Mouse (Mus musculus) neural tube, embryonic 11.5 days (tissue): ENCODE measurements around the gene H2afv. TPM values are rescaled to one million over a fixed set of nuclear protein-coding genes. Genes with fewer than 3 reads are reported as not detected.
A peak's percentile ranks its signal among the peaks of the same experiment; 100 is the strongest.

ENCODE experiments used
- ATAC-seq: fragments of 200-750 bp; cut with Nextera tagmentation; 2 replicates; pipeline ENCODE4 v1.8.0; 2017; ENCODE audit warnings: moderate number of reproducible peaks, mild to moderate bottlenecking, moderate TSS enrichment, moderate library complexity; ENCODE audit not compliant: insufficient read depth, low FRiP score, low TSS enrichment
- DNase-seq: peaks from one replicate; pipeline ENCODE4 v3.0.0-alpha.2; 2015; ENCODE audit warnings: low spot score
- H3K27ac ChIP-seq: fragments of 300-500 bp; sonication (generic); 2 replicates; pipeline ENCODE4 v1.5.1; 2014; ENCODE audit warnings: low read depth, mild to moderate bottlenecking, low read length
- H3K27me3 ChIP-seq: fragments of 300-500 bp; sonication (generic); 2 replicates; pipeline ENCODE4 v1.6.1; 2014; ENCODE audit warnings: mild to moderate bottlenecking, low read length, mixed read lengths; ENCODE audit not compliant: control insufficient read depth, insufficient read depth
- H3K36me3 ChIP-seq: fragments of 300-500 bp; sonication (generic); 2 replicates; pipeline ENCODE4 v1.6.1; 2014; ENCODE audit warnings: mild to moderate bottlenecking, low read length, moderate library complexity, mixed read lengths; ENCODE audit not compliant: control insufficient read depth, insufficient read depth
- H3K4me1 ChIP-seq: fragments of 300-500 bp; sonication (generic); 2 replicates; pipeline ENCODE4 v1.6.1; 2014; ENCODE audit warnings: low read length, mixed read lengths; ENCODE audit not compliant: control insufficient read depth, insufficient read depth
- H3K4me2 ChIP-seq: fragments of 300-500 bp; sonication (generic); 2 replicates; pipeline ENCODE4 v1.6.1; 2014; ENCODE audit warnings: low read depth, mild to moderate bottlenecking, moderate library complexity
- H3K4me3 ChIP-seq: fragments of 300-500 bp; sonication (generic); 2 replicates; pipeline ENCODE4 v1.5.1; 2014; ENCODE audit warnings: low read depth, low read length
- H3K9ac ChIP-seq: fragments of 300-500 bp; sonication (generic); 2 replicates; pipeline ENCODE4 v1.6.1; 2014; ENCODE audit warnings: mild to moderate bottlenecking, low read length
- H3K9me3 ChIP-seq: fragments of 300-500 bp; sonication (generic); 2 replicates; pipeline ENCODE4 v1.6.1; 2016; ENCODE audit warnings: low read length; ENCODE audit not compliant: control insufficient read depth
- WGBS: fragments of 180-500 bp; shearing (Covaris S2); extraction: QIAGEN DNeasy Blood & Tissue Kit; methylation state at CpG from one replicate; pipeline ENCODE4 v1.1.7; 2014; 5-methylcytosine and 5-hydroxymethylcytosine counted together
- polyA plus RNA-seq: library from polyadenylated mRNA; unstranded; fragments of >200 nt; fragmentation: Nextera tagmentation; extraction: Ambion mirVana; gene quantifications from 2 replicates; pipeline ENCODE4 v1.2.1, GENCODE M21; 2014

Gene H2afv
- polyA plus RNA-seq = 762 and 797 TPM in 2 replicates

DNA sequence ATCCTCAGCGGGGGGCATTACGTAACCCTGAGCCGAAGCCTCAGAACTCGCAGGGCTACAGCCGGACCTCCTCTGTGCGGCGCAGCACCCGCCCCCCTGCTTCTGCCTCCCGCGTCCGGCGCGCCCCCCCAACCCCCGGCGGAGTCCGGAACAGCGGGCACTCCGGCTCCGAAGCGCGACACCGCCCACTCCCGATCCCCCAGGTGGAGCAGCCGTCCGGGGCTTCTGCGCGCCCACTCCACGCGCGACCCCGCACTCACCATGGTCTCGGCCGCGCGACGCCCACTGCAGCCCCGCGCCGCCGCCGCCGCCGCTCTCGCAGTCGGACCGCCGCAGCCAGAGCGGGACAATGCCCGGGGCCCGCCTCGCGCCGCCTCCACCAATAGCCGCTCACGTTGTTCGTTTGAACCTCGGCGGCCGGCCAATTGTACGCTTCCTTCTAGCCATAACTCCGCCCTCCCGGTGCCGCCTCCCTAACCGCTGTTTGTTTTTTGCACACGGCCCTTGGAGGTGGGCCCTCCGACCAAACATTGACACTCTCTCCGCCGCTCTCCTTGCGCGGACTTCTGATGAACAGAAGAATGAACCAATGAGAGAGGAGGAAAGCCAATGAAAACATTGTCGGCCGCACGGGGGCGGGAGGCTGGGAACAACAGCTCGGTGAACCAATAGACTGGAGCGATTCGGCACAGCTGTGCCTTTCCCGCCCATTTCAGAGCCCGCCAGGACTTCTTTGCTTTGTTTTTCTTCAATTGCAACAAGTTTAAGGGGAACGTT is at the start of gene H2afv:
TSS of gene H2afv (minus strand) at position 367 of the 777 bp plus-strand sequence.
- H3K27ac ChIP-seq = peak within 1 kb of the TSS; percentile 88
- peak within 1 kb of the TSS; percentile 74 for H3K4me2 ChIP-seq
- peak within 1 kb of the TSS; percentile 75 for H3K4me3 ChIP-seq
- H3K27me3 ChIP-seq = no peaks in the 10 kb centered on the region
- H3K36me3 ChIP-seq = no peaks in the 10 kb centered on the region
- peak within 1 kb of the TSS; percentile 88 for H3K9ac ChIP-seq
- under 1% methylated on average over 80 of the region's 80 CpGs for WGBS
- H3K4me1 ChIP-seq = 0 out of 2 replicates have a peak, but pooled peaks cover 3% of the 10 kb centered on the region
- H3K9me3 ChIP-seq = no peaks in the 10 kb centered on the region
- ATAC-seq (peak; percentile 98), DNase-seq (peak; percentile 99)

DNA sequence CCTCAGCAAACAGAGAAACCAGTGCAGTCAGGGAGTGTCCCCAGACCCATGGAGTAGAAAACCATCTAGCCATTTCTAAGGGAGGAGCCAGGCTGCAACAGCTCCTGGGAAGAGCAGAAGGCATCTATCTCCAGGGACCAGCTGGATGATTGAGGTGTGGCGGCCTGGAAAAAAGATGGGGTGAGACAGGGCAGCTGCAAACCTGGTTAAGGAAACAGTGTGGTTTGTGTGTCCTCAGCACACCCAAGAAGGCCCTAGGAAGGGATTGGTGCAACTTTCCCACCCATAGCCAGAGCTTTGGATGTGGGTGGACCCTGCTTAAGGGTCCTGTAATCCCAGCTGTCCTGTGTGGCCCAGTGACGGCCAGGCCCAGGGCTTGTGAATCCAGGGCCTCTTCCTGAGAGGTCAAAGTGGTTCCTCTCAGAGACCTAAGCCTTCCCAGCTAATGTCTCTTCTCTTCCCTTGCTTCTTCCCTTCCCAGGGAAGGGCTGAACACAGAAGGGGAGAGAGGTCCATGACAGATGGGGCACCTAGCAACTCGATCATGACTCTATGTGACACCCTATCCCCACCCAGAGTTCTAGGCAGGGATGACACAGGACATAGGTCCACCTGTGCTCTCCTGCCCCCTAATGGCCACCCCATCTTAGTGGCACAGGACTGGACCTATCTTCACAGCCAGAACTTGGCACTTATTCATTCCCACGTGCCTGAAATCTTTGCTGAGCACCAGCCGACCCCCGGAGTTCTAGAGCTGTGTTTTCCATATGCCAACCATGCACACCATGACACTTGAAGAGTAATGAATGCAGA is 45.7 kb upstream of the H2afv start:
- 58% methylated on average over 6 of the region's 6 CpGs for WGBS
- Histone ChIP-seq H3K9ac (no peak overlapping the region), H3K36me3 (no peaks in the 10 kb centered on the region), H3K4me1 (no peaks in the 10 kb centered on the region), H3K4me3 (no peak overlapping the region), H3K27me3 (no peaks in the 10 kb centered on the region), H3K4me2 (no peak overlapping the region), H3K9me3 (no peaks in the 10 kb centered on the region), H3K27ac (no peak overlapping the region)
- ATAC-seq (no peak), DNase-seq (no peak)

DNA sequence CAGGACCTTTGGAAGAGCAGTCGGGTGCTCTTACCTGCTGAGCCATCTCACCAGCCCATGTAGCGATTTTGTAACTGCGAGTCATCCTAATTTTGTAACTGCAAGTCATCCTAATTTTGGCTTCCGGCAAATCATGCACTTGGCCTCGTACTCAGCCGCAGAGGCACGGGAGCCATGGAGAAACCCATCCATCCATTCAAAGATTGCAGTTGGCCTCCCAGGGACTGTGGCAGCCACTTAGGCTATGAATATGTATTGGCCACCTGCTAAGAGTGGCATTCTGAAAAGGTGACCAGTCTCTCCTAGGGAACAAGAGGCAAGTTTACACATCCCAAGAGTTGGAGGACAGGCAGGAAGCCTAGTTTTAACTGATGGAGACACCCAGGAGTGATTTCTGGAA is 45.0 kb upstream of the H2afv start:
- Histone ChIP-seq H3K27ac (no peak overlapping the region), H3K4me3 (no peak overlapping the region), H3K36me3 (no peaks in the 10 kb centered on the region), H3K27me3 (no peaks in the 10 kb centered on the region), H3K9ac (no peak overlapping the region), H3K4me2 (no peak overlapping the region), H3K9me3 (no peaks in the 10 kb centered on the region), H3K4me1 (no peaks in the 10 kb centered on the region)
- WGBS = 77% methylated on average over 7 of the region's 7 CpGs
- ATAC-seq (no peak), DNase-seq (no peak)

DNA sequence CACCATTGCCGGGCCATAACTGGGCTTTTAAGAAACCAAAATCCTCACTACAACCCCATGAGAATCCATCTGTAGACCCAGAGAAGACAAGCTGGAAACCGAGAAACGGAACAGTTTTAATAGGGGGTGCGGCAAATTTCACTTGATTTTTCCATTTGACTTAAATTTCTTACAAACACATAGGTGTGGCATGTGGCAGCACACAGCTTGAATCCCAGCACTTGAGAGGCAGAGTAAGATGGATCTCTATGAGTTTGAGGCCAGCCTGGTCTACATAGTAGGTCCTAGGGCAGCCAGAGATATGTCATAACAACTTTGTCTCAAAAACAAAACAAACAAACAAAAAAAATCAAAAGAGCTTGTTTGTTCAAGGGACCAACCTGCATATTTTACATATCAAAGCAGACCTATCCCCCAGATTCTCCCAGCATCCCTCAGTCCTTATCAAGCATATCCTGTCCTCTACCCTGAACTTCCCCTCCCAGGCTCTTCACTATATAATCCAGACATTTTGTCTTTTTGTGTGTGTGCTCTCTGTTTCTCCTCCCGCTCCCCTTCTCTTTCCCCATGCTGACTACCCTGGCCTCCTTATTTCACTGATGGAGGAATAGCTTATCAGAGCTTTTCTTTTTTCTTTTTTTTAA is 43.9 kb upstream of the H2afv start:
- WGBS = 95% methylated on average over 5 of the region's 5 CpGs
- no peak overlapping the region for H3K27ac ChIP-seq
- no peak overlapping the region for H3K4me3 ChIP-seq
- H3K9me3 ChIP-seq = no peaks in the 10 kb centered on the region
- H3K9ac ChIP-seq = no peak overlapping the region
- H3K4me1 ChIP-seq = no peaks in the 10 kb centered on the region
- DNase-seq (no peak), ATAC-seq (no peak)
- H3K27me3 ChIP-seq = no peaks in the 10 kb centered on the region
- no peak overlapping the region for H3K4me2 ChIP-seq
- H3K36me3 ChIP-seq = no peaks in the 10 kb centered on the region

DNA sequence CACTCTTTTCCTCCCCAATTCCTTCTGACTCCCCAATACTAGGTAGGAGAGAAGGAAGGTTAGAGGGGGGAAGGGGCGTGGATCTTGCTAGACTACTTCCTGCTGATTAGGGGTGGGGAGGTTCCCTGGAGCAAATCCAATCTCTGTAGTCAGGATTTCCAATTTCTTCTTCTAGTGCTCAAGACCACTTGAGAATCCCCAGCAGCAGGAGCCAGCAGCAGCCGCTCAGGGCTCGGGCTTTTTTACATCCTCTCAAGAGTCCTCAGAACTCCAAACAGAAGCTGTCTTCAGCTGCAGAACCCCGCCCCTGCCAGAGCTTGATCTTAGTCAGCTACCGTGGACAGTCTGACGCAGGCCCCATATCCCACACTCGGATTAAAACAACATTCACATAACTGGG is 43.3 kb upstream of the H2afv start:
- ATAC-seq = no peak
- H3K4me2 ChIP-seq = no peak overlapping the region
- no peaks in the 10 kb centered on the region for H3K36me3 ChIP-seq
- no peaks in the 10 kb centered on the region for H3K4me1 ChIP-seq
- H3K9me3 ChIP-seq = no peaks in the 10 kb centered on the region
- no peak overlapping the region for H3K9ac ChIP-seq
- no peak overlapping the region for H3K27ac ChIP-seq
- no peak for DNase-seq
- H3K4me3 ChIP-seq = no peak overlapping the region
- H3K27me3 ChIP-seq = no peaks in the 10 kb centered on the region
- 68% methylated on average over 7 of the region's 7 CpGs for WGBS

DNA sequence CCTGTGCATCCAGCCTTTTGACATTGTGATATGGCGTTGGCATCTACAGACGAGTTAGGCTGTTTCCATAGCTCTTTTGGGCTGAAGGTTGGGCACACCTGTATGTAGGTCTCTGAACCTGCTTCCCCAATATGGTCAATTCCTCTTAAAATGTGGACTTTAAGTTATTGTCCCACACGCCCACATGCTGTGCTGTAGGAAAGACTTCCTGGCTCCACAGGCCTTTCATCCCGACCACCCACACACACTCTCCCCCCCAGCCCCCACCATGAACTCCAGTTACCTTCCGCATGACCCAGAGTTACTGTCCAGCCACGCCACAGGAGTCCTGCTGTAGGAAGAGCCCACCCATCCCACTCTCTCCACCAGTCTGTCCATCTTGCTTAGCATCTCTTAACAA is 42.7 kb upstream of the H2afv start:
- no peak overlapping the region for H3K4me2 ChIP-seq
- H3K9ac ChIP-seq = no peak overlapping the region
- no peaks in the 10 kb centered on the region for H3K27me3 ChIP-seq
- H3K4me3 ChIP-seq = no peak overlapping the region
- no peaks in the 10 kb centered on the region for H3K4me1 ChIP-seq
- WGBS = 63% methylated on average over 6 of the region's 6 CpGs
- H3K9me3 ChIP-seq = no peaks in the 10 kb centered on the region
- no peaks in the 10 kb centered on the region for H3K36me3 ChIP-seq
- ATAC-seq (no peak), DNase-seq (no peak)
- H3K27ac ChIP-seq = no peak overlapping the region

DNA sequence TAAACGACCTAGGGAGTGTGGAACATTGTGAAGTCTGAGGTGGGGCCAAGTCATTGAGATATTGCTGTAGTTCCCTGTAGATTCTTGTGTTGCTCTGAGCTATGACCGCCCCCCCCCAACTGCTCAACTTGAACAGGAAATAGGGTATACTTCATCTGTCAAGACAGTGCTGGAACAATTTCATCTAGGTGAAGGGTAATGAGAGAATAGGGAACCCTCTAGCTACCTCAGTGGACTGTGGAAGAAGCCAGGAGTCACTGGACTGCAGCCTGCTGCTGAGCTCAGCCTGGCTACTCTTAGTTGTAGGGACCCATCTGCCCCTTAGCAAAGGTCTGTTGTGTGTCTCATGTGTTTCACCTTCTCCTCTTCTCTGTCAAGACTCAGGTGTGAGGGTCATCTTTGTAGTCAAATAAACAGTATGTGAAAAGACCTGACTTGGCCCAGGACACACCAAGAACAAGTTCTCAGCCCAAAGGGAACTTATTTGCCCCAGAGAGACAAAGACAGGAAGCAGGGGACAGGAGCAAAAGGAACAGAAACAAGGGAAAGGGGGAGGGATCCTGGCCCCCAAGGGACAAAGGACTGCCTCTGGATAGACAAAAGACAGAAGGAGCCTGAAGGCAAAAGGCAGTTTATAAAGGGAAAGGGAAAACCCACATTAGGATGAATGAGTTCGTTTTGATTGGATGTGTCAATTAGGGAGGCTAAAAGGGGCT is 40.2 kb upstream of the H2afv start:
- H3K36me3 ChIP-seq = no peaks in the 10 kb centered on the region
- DNase-seq = no peak
- H3K9me3 ChIP-seq = no peaks in the 10 kb centered on the region
- no peak overlapping the region for H3K9ac ChIP-seq
- no peaks in the 10 kb centered on the region for H3K27me3 ChIP-seq
- ATAC-seq = no peak
- no peak overlapping the region for H3K4me2 ChIP-seq
- no peaks in the 10 kb centered on the region for H3K4me1 ChIP-seq
- WGBS = 50% methylated on average over 3 of the region's 3 CpGs
- H3K27ac ChIP-seq = no peak overlapping the region
- no peak overlapping the region for H3K4me3 ChIP-seq

DNA sequence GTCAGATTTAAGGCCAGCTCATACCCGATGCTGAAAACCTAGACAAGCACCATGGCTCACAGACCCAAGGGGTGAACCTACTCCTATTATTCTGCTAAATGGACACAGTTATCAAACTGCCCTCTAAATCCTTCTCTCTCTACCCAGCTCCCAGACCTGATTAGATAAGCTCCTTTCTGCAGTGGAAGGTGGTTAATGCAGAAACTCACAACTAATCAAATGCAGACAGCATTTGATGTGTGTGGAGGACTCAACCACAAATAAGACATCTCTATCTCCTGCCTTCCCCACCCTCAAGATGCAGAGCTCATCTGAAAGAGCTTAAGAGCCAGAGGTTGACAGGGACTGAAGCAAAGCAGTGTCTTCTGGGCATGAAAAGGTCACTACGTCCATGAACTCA is 38.9 kb upstream of the H2afv start:
- DNase-seq (no peak), ATAC-seq (no peak)
- WGBS = 86% methylated on average over 2 of the region's 2 CpGs

More for the DNA sequence above, 38.9 kb upstream of the H2afv start:
- Histone ChIP-seq H3K4me2 (no peak overlapping the region), H3K4me1 (no peaks in the 10 kb centered on the region), H3K9me3 (no peaks in the 10 kb centered on the region), H3K27me3 (no peaks in the 10 kb centered on the region), H3K9ac (no peak overlapping the region), H3K36me3 (no peaks in the 10 kb centered on the region), H3K27ac (no peak overlapping the region), H3K4me3 (no peak overlapping the region)
